Mouse (Mus musculus) neural tube, embryonic 13.5 days (tissue): ENCODE measurements at regions not wholly inside any gene's neighbourhood (a gene's known extent, or its start where the extent isn't known, plus 50 kb on each side); places are given as distances from the start of the nearest gene placed in this dataset.

Source experiments
- ATAC-seq: fragments of 200-750 bp; cut with Nextera tagmentation; 2 replicates; pipeline ENCODE4 v1.8.0; 2017; ENCODE audit warnings: low read depth, mild to moderate bottlenecking, moderate TSS enrichment, moderate library complexity
- H3K27ac ChIP-seq: fragments of 300-500 bp; sonication (generic); replicated peaks from 2 replicates; pipeline ENCODE4 v1.5.1; 2015; ENCODE audit warnings: moderate library complexity, mild to moderate bottlenecking, inconsistent platforms
- H3K27me3 ChIP-seq: fragments of 300-500 bp; sonication (generic); 2 replicates; pipeline ENCODE4 v1.6.1; 2015; ENCODE audit warnings: mild to moderate bottlenecking, inconsistent platforms
- H3K36me3 ChIP-seq: fragments of 300-500 bp; sonication (generic); 2 replicates; pipeline ENCODE4 v1.6.1; 2015; ENCODE audit warnings: mild to moderate bottlenecking, inconsistent platforms
- H3K4me1 ChIP-seq: fragments of 300-500 bp; sonication (generic); replicated peaks from 2 replicates; pipeline ENCODE4 v1.6.1; 2015; ENCODE audit warnings: inconsistent platforms
- H3K4me2 ChIP-seq: fragments of 300-500 bp; sonication (generic); 2 replicates; pipeline ENCODE4 v1.6.1; 2015; ENCODE audit warnings: inconsistent platforms, mild to moderate bottlenecking, moderate library complexity
- H3K4me3 ChIP-seq: fragments of 300-500 bp; sonication (generic); 2 replicates; pipeline ENCODE4 v1.5.1; 2015; ENCODE audit warnings: mild to moderate bottlenecking, inconsistent platforms
- H3K9ac ChIP-seq: fragments of 300-500 bp; sonication (generic); 2 replicates; pipeline ENCODE4 v1.6.1; 2015; ENCODE audit warnings: moderate library complexity, mild to moderate bottlenecking, inconsistent platforms
- H3K9me3 ChIP-seq: fragments of 300-500 bp; sonication (generic); 2 replicates; pipeline ENCODE4 v1.6.1; 2016; ENCODE audit warnings: inconsistent platforms
- WGBS: fragments of 180-500 bp; shearing (Covaris S2); methylation state at CpG from one replicate; pipeline ENCODE4 v1.1.7; 2015; 5-methylcytosine and 5-hydroxymethylcytosine counted together

DNA sequence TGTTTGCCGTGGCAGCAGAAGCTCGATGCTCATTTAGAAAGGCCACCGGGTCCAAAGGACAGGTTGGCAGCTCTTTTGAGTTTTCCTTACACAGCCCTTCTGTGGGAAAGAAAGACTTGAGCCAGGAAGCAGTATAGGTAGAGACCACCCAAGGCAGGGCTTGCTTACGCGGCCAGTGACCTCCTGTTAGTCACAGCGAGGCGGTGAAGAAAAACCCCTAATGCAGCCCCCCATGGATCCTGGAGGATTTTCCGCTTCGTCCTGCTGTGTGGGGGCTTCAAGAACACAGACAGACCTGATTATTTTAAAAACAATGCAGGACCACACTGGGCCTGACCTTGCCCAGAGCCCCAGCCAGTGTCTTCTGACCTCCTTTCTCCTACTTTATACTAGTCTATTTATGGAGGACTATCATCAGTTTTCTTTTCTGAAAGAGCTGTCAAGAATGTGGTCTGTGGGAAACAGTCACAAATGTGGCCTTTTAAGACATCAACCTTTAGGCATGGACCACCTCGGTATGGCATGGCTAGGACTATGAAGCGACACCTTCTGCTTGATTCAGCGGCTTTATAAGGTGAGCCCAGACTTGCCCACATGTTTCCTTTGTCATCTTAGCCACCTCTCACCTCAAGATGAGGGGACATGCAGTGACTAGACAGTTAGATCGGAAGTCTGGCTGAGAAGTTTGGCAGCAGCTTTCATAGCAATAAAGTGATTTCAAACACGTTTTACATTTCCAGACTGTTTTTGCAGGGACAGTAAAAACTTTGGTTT lies 274.3 kb downstream of the 1700129C05Rik start:
- Histone ChIP-seq H3K9ac (0 out of 2 replicates have a peak overlapping the region, but pooled peaks have one; percentile 49), H3K4me3 (no peak overlapping the region), H3K4me1 (peaks cover 19% of the 10 kb centered on the region), H3K27ac (no peak overlapping the region), H3K27me3 (peaks cover 6% of the 10 kb centered on the region; the same call in 1 of the 2 replicates), H3K9me3 (no peaks in the 10 kb centered on the region), H3K4me2 (peak overlapping the region; percentile 42), H3K36me3 (no peaks in the 10 kb centered on the region)
- WGBS: 17% methylated on average over 14 of the region's 14 CpGs
- no peak for ATAC-seq

DNA sequence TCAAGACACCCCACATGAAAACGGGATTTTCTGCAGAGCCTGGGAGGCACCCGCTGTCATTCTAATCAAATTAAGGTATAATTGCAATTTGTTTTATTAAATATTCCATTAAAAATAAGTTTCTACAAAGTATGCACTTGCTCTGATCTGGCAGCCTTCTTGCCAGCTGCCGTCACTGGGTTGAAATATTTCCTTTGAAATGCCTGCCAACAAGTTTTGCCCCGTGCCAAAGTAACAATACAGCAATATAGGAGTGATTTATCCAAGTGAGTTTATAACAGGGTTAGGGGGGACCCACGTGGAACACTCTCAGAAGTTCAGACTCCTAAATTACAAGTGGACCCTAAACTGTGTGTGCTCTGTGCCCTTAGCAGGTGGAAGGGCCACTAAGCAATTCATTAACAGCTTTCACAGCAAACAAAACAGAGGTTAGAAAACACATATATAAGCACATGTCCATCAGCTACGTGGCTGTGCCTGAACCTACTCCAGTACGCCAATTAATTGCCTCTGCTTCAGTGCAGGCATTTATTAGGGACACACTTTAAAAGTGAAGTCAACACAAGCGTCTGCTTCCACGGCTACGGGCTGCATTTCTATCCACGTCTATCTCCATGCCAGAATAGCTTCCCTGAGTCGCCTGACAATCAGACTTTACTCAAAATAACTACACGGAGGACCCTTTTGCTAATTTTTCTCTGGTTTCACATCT lies 275.1 kb downstream of the 1700129C05Rik start:
- H3K36me3 ChIP-seq: no peaks in the 10 kb centered on the region
- 0 out of 2 replicates have a peak overlapping the region, but pooled peaks have one; percentile 49 for H3K9ac ChIP-seq
- H3K4me1 ChIP-seq: peaks cover 19% of the 10 kb centered on the region
- peaks cover 6% of the 10 kb centered on the region; the same call in 1 of the 2 replicates for H3K27me3 ChIP-seq
- no peaks in the 10 kb centered on the region for H3K9me3 ChIP-seq
- no peak overlapping the region for H3K27ac ChIP-seq
- H3K4me2 ChIP-seq: peak overlapping the region; percentile 42
- WGBS: 19% methylated on average over 13 of the region's 13 CpGs
- no peak overlapping the region for H3K4me3 ChIP-seq
- ATAC-seq: no peak

DNA sequence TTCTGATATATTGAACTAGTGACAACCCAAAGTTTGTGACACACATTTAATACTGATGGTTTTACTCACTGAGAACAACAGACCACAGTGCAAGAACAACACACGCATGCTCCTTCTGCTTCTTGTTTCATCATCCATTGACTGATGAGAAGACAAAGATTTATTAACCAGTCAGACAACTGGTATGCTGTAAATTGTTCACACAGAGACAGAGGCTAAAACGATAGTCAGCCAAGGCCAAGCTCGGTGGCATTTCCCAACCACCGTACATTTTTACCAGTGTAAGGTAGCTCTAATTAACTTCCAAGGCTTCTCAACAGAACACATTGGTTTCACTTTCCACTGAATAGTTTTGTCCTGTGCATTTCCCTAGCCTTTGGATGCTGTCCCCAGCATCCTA lies 287.8 kb downstream of the 1700129C05Rik start:
- ATAC-seq: no peak
- Histone ChIP-seq H3K27ac (no peak overlapping the region), H3K36me3 (no peaks in the 10 kb centered on the region), H3K9ac (no peak overlapping the region), H3K27me3 (no peaks in the 10 kb centered on the region), H3K4me2 (no peak overlapping the region), H3K4me1 (no peaks in the 10 kb centered on the region), H3K9me3 (no peaks in the 10 kb centered on the region), H3K4me3 (no peak overlapping the region)
- 71% methylated on average over 4 of the region's 4 CpGs for WGBS

DNA sequence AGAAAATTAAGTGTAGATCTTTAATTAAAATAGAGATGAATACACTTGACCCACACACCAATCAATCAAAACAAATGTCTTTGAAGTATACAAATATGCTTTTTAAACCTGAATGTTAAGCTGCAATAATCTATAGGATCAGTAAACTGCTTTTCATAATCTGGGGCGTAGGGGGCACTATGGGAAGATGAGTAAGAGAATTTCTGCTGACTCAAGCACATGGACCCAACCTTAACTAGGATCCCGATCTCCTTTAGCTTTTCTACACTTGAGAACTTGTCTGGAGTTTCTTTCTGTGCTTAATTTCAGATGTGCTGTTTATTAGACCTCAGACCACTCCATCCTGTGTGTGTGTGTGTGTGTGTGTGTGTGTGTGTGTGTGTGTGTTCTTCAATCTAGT lies 298.1 kb downstream of the 1700129C05Rik start:
- H3K4me2 ChIP-seq: no peak overlapping the region
- H3K9ac ChIP-seq: no peak overlapping the region
- no peaks in the 10 kb centered on the region for H3K9me3 ChIP-seq
- no peak overlapping the region for H3K27ac ChIP-seq
- ATAC-seq: no peak
- H3K4me3 ChIP-seq: no peak overlapping the region
- H3K36me3 ChIP-seq: no peaks in the 10 kb centered on the region
- H3K4me1 ChIP-seq: no peaks in the 10 kb centered on the region
- H3K27me3 ChIP-seq: no peaks in the 10 kb centered on the region
- WGBS: 89% methylated on average over 2 of the region's 2 CpGs

DNA sequence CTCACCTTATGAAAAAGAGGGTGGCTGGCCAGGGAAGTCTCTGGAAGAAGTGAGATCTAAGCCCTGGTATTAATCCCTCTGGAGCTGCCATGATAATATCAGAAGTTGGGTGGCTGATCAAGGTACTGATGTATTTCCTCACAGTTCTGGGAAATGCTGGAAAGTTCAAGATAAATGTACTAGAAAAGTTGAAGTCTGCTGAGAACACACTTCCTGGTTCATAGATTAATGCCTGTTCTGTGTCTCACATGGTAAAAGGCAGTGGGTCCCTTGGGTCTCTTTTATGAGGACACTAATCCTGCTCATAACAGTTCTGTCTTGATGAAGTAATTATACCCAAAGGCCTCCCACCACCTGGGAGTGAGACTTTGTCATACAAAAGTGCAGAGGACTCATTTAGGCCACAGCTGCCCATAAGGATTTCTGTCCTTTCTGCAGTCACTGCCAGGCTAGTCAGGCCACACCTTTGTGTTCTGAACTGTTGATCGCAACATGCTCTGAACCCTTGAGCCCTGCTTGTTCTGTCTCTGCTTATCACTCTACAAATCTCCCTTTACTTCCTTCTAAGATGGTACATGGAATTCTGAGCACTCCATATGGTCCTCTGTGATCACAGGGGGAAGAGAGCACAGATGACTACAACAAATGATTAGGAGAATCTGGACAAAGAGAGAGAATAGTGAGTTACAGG lies 300.4 kb downstream of the 1700129C05Rik start:
- Histone ChIP-seq H3K27ac (no peak overlapping the region), H3K4me3 (no peak overlapping the region), H3K9ac (no peak overlapping the region), H3K9me3 (no peaks in the 10 kb centered on the region), H3K27me3 (no peaks in the 10 kb centered on the region), H3K36me3 (no peaks in the 10 kb centered on the region), H3K4me2 (no peak overlapping the region), H3K4me1 (no peaks in the 10 kb centered on the region)
- WGBS: 96% methylated on average over 1 of the region's 1 CpGs
- no peak for ATAC-seq

DNA sequence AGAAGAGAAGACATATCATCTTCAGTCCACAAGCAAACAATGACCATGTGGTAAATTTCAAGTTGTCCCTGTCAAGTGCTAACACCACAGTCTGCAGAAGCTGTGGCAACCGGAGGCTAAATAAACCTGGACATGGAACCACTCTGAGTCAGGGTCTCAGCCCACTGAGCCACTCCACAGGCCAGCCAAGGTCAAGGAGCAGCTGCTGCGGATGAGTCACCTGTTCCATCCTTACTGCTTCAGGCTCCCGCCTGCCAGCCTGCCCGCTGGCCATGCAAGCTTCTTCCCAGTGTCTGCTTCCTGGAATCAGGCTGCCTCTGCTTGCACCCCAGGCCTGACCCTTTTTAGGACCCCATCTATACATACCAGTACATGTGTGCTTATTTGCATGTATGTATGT lies 319.8 kb downstream of the 1700129C05Rik start:
- no peaks in the 10 kb centered on the region for H3K36me3 ChIP-seq
- 80% methylated on average over 4 of the region's 4 CpGs for WGBS
- H3K27me3 ChIP-seq: no peaks in the 10 kb centered on the region
- H3K9me3 ChIP-seq: no peaks in the 10 kb centered on the region
- ATAC-seq: no peak
- H3K4me2 ChIP-seq: no peak overlapping the region
- no peak overlapping the region for H3K9ac ChIP-seq
- no peak overlapping the region for H3K4me3 ChIP-seq
- no peaks in the 10 kb centered on the region for H3K4me1 ChIP-seq
- H3K27ac ChIP-seq: no peak overlapping the region

DNA sequence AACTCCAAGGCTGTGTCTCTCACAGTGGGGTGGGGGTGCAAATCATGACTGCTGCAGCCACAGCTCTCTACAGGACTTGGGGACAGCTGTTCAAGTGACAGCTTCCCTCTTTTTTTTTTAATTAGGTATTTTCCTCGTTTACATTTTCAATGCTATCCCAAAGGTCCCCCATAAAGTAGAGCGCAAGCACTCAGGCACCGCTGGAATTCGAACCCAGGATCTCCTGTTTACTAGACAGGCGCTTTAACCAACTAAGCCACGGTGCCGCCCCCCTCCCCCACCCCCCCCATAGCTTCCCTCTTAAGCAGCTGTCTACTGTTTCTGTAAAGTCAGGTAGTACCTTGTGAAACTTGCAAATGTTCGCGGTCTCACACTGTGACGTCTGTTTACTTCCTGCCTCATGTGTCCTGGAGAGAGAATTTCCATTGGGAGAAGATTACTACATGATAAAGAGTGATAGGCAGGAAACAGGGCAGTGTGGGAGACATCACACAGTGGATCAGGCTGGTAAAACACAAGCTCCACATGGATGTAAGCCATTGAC lies 324.7 kb downstream of the 1700129C05Rik start:
- Histone ChIP-seq H3K9me3 (no peaks in the 10 kb centered on the region), H3K9ac (no peak overlapping the region), H3K27me3 (no peaks in the 10 kb centered on the region), H3K4me1 (no peaks in the 10 kb centered on the region), H3K4me2 (no peak overlapping the region), H3K36me3 (no peaks in the 10 kb centered on the region), H3K4me3 (no peak overlapping the region), H3K27ac (no peak overlapping the region)
- WGBS: 80% methylated on average over 10 of the region's 10 CpGs
- ATAC-seq: no peak

DNA sequence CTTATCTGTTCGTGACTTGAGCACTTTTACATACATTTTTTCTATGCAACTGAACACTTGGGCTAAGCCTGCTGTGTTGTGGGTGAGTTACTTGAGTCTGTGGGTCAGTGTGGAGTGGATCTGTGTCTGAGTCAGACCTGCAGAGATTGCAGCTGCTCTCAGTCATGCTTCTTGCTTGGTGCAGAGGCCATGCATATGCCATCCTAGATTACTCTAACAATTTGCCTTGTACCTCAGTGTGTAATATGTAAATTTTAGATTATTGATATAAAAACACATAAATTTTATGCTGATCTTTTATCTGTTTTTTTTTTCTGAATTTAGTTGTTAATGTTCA lies 326.2 kb downstream of the 1700129C05Rik start:
- ATAC-seq: no peak
- Histone ChIP-seq H3K9me3 (no peaks in the 10 kb centered on the region), H3K36me3 (no peaks in the 10 kb centered on the region), H3K27me3 (no peaks in the 10 kb centered on the region), H3K4me2 (no peak overlapping the region), H3K9ac (no peak overlapping the region), H3K4me1 (no peaks in the 10 kb centered on the region), H3K27ac (no peak overlapping the region), H3K4me3 (no peak overlapping the region)
- 85% methylated on average over 1 of the region's 1 CpGs for WGBS

DNA sequence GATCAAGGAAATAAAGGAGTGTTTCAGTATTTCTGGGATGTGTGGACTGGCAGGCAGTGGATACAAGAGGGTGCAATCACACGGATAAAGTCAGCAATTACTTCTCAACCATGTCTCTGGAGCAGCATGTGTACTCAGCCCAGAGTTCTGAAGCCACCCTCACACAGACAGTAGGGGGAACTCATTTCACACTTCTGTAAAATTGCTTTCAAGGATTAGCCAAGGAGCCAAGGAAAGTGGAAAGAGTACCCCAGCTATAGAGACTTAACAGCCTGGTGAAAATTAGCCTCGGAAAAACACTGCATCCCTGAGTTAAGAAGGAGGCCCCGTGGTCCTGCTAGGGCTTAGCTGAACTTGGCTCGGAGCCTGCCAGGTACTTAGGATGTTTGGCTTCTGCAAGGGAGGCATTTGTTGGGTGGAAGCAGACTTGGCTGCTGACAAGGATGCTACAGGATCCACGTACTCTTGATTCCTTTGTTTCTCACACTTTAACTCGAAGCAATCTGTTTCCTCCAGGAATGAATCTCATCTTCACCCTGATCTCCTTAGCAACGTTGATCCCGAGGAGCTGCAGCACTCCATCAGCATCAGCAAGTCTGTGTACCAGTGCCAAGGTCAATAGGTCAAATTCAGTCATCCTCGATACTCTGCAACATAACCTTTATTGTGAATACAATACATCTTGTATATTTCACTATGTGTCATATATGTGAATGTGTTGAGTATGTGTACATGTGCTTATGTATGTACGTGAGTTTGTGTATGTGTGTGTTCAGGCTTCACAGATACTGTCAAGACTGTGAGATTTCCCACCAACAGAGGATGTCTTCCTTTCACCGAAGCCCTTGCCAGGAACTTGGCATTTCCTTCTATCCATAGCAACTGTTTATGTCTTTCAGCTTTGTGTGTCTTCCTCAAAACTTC lies 326.8 kb downstream of the 1700129C05Rik start:
- no peak overlapping the region for H3K9ac ChIP-seq
- no peaks in the 10 kb centered on the region for H3K4me1 ChIP-seq
- H3K4me3 ChIP-seq: no peak overlapping the region
- no peaks in the 10 kb centered on the region for H3K27me3 ChIP-seq
- no peaks in the 10 kb centered on the region for H3K9me3 ChIP-seq
- 64% methylated on average over 11 of the region's 11 CpGs for WGBS
- ATAC-seq: no peak
- no peak overlapping the region for H3K4me2 ChIP-seq
- H3K27ac ChIP-seq: no peak overlapping the region
- no peaks in the 10 kb centered on the region for H3K36me3 ChIP-seq

DNA sequence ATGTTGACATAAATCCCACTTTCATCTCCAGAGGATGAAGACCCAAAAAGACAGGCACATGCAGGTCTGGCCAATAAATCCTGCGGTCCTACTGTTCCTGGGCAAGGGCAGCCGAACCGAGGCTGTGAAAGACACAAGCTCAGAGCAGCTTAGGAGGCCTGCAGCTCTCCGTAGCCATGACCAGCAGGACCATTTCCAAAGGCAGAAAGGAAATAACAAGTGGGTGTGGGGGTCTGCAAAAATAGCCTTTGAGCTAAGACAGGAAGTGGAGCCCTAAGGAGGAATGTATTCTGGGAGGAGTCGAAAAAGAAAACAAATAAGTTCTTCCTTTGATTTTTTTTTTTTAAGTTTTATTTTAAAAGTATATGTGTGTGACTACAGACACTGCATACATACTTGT lies 330.1 kb downstream of the 1700129C05Rik start:
- Histone ChIP-seq H3K9me3 (no peaks in the 10 kb centered on the region), H3K27me3 (no peaks in the 10 kb centered on the region), H3K4me1 (no peaks in the 10 kb centered on the region), H3K4me2 (no peak overlapping the region), H3K9ac (no peak overlapping the region), H3K27ac (0 out of 2 replicates have a peak overlapping the region, but pooled peaks have one; percentile 28), H3K36me3 (no peaks in the 10 kb centered on the region), H3K4me3 (no peak overlapping the region)
- 80% methylated on average over 5 of the region's 5 CpGs for WGBS
- no peak for ATAC-seq

DNA sequence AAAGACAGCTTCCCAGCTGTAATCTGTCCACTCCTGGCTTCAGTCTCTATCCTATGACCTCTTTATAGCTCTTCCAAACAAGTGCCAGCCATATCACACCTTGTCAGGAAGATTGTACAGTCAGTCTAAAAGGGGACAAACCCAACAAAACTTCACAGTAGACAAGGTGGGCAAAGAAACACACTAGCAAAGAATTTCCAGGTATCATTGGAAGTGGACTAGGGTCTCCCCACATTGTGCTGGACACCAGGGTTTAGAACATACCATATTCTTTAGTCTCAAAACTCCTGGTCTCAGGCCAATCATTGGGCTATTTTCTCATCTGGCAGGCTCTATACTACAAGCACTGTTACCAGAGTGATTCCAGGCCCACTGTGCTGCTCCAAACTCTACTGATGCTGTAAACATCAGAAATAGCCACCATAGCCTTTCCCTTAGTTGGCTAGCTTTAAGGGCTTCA lies 341.3 kb downstream of the 1700129C05Rik start:
- no peaks in the 10 kb centered on the region for H3K27me3 ChIP-seq
- no peak overlapping the region for H3K4me3 ChIP-seq
- no peak for ATAC-seq
- no peak overlapping the region for H3K27ac ChIP-seq
- no peaks in the 10 kb centered on the region for H3K36me3 ChIP-seq
- no peak overlapping the region for H3K4me2 ChIP-seq
- no peaks in the 10 kb centered on the region for H3K9me3 ChIP-seq
- H3K9ac ChIP-seq: no peak overlapping the region
- no peaks in the 10 kb centered on the region for H3K4me1 ChIP-seq
